Mouse (Mus musculus): Measurements from ENCODE around the gene Prl3b1.

The Prl3b1 gene

DNA sequence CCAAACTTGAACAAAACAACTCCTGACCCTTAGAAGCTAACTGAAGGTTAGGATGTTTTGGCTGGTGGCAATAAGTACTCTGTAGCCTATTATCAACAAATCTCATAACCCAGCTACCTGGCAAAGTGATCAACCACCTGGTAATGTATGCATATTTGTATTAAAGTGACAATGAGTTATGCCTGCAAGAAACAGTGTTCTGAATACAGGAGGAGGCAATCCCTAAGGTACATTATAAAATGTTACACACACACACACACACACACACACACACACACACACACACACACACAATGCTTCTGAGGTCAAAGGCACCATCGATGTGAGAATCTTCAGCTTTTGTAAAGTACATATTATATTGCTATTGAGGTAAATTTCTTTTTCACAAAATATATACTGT, at the start of gene Prl3b1:
Gene Prl3b1, plus strand, starts transcription at position 301 of the 400 bp plus-strand sequence.
- no peak for DNase-seq (ENCODE audit: low read depth, low spot score)

DNA sequence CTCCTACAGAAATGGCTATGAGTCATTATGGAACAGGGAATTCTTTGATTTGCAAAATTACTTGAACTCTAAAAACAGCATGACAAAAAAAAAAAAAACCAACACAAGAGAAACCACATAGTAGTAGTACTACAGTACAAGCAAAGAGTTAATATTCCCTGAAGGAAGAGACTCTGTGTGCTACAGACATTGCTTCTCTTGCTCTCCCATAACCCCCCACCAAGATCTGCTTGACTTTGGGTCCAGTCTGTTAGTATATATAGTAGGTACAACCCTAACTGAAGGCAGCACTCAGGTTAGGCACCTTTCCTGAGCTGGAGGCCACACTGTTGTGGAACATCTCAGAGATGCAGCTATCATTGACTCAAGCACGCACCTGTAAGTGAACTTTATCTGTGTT, 45.3 kb upstream of the Prl3b1 start, which contains the start of gene Prl3c1:
Gene Prl3c1, plus strand, starts transcription at position 301 of the 400 bp plus-strand sequence.
- no peak for DNase-seq (ENCODE audit: low read depth, low spot score)

GRCm38 (mm10) chr13:27259136-27259535, 17.5 kb downstream of the Prl3b1 start, which contains the start of gene Prl3a1:
Gene Prl3a1, plus strand, starts transcription at chr13:27259436.
- DNase-seq (ENCODE audit: low read depth, low spot score), result no peak
